Mouse (Mus musculus): ENCODE measurements around the gene Adgrb2.

DNA sequence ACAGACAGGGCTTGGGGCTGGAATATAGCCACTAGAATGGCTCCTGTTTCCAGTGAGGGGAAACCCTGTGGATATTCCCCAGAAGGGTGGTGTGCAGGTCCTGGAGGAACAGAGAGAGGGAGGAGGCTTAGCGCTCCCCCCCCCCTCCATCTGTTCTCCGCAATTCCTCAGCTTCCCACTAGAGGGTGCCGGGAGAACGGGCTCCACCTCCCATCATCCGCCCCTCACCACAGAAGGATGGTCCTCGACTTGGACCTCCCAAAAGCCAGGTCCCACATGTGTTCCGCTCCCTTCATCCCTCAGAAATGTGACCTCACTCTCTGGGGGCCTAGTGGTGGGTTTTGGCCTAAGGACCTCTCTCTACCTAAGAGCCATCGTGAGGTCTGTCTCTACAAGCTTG, 51.4 kb downstream of the Adgrb2 start:
- no peak for TF ChIP-seq SRF (IDR thresholded peaks at IDR 0.05; ENCODE audit: control insufficient read depth, insufficient read length, low read depth)
- TF ChIP-seq USF1 (IDR thresholded peaks at IDR 0.05; ENCODE audit: low read depth), result no peak
- TF ChIP-seq E2F4 (IDR thresholded peaks at IDR 0.05; ENCODE audit: insufficient read depth), result no peak
- no peak for TF ChIP-seq POLR2A (IDR thresholded peaks at IDR 0.05; ENCODE audit: insufficient read length, low read depth)
- no peak for TF ChIP-seq POLR2AphosphoS2 (IDR thresholded peaks at IDR 0.05; ENCODE audit: insufficient read length, low read depth)
- TF ChIP-seq MAX (IDR thresholded peaks at IDR 0.05; ENCODE audit: low read depth), result no peak
- no peak for TF ChIP-seq REST (IDR thresholded peaks at IDR 0.05; ENCODE audit: insufficient read depth, insufficient read length)
- TF ChIP-seq TCF12 (IDR thresholded peaks at IDR 0.05; ENCODE audit: insufficient read depth, poor library complexity, severe bottlenecking), result no peak
- TF ChIP-seq CEBPB (IDR thresholded peaks at IDR 0.05; ENCODE audit: insufficient read depth, poor library complexity, severe bottlenecking), result no peak
